Mouse (Mus musculus) forebrain, embryonic 10.5 days (tissue): ENCODE measurements around the gene Lsp1. TPM values are rescaled to one million over a fixed set of nuclear protein-coding genes. Genes with fewer than 3 reads are reported as not detected.

ENCODE experiments used
- DNase-seq: peaks from one replicate; pipeline ENCODE4 v3.0.0-alpha.2; 2017; ENCODE audit warnings: low spot score; ENCODE audit errors: extremely low spot score
- H3K27ac ChIP-seq: fragments of 300-500 bp; sonication (generic); 2 replicates; pipeline ENCODE4 v1.5.1; 2016; ENCODE audit warnings: mild to moderate bottlenecking
- H3K27me3 ChIP-seq: fragments of 300-500 bp; sonication (generic); 2 replicates; pipeline ENCODE4 v1.6.1; 2016; ENCODE audit warnings: mild to moderate bottlenecking; ENCODE audit not compliant: poor library complexity, severe bottlenecking
- H3K36me3 ChIP-seq: fragments of 300-500 bp; sonication (generic); replicated peaks from 2 replicates; pipeline ENCODE4 v1.6.1; 2016; ENCODE audit warnings: mild to moderate bottlenecking, moderate library complexity
- H3K4me1 ChIP-seq: fragments of 300-500 bp; sonication (generic); 2 replicates; pipeline ENCODE4 v1.6.1; 2016
- H3K4me3 ChIP-seq: fragments of 300-500 bp; sonication (generic); 2 replicates; pipeline ENCODE4 v1.5.1; 2016; ENCODE audit warnings: mild to moderate bottlenecking, moderate library complexity
- H3K9me3 ChIP-seq: fragments of 300-500 bp; sonication (generic); 2 replicates; pipeline ENCODE4 v1.6.1; 2016; ENCODE audit warnings: mild to moderate bottlenecking, moderate library complexity
- WGBS: fragments of 180-500 bp; shearing (Covaris S2); methylation state at CpG from one replicate; pipeline ENCODE4 v1.1.7; 2016; 5-methylcytosine and 5-hydroxymethylcytosine counted together
- polyA plus RNA-seq: library from polyadenylated mRNA; unstranded; fragments of >200 nt; fragmentation: Nextera tagmentation; extraction: Ambion mirVana; gene quantifications from 2 replicates; pipeline ENCODE4 v1.2.1, GENCODE M21; 2016

The Lsp1 gene
- polyA plus RNA-seq, 1 experiment from 2014 or later: 12.0 TPM

DNA sequence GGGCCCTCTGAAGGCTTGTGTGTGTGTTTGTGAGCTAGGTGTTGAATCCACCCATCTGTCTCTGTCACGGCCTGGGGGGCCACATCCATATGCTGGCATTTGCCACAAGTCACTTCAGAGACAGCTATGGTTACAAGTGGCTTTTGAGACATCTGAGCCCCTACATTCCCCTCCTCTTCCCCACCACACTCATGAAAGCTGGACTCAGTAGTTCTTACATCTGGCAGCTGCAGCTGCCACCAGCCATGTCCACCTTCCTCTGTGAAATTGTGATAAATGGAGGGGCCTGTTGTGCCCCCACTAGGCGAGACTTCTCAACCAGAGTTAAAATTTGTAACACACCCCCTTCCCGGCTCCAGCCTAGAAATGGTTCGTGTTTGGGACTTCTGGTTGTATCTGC is 77.7 kb downstream of the Lsp1 start:
- Histone ChIP-seq H3K4me3 (peak overlapping the region; percentile 0; the same call in 1 of the 2 replicates), H3K36me3 (peaks cover 52% of the 10 kb centered on the region), H3K27me3 (no peaks in the 10 kb centered on the region), H3K9me3 (no peaks in the 10 kb centered on the region), H3K4me1 (peaks cover 81% of the 10 kb centered on the region), H3K27ac (peak overlapping the region; percentile 83)
- DNase-seq: no peak
- 32% methylated on average over 4 of the region's 4 CpGs for WGBS

DNA sequence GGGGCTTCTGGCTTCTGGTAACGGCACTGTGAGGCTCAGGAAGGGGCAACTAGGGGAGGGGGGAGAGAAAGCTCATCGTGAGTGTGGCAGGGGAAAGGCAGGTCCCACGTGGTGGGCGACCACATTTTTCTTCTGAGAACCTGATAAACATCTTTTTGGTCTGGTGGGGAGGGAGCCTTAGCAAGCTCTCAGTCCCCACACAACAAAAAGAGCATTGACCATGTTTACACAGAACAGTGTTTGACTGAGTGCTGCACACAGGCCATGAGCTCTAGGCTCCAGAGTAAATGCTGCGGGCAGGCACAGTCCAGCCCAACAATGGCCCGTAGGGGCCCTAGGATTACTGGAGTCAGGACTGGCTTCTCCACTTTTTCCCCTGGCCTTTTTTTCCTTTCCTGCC is 78.2 kb downstream of the Lsp1 start:
- Histone ChIP-seq H3K4me3 (peak overlapping the region; percentile 0; the same call in 1 of the 2 replicates), H3K36me3 (peaks cover 52% of the 10 kb centered on the region), H3K4me1 (peaks cover 81% of the 10 kb centered on the region), H3K27ac (peak overlapping the region; percentile 83), H3K9me3 (no peaks in the 10 kb centered on the region), H3K27me3 (no peaks in the 10 kb centered on the region)
- DNase-seq: no peak
- 25% methylated on average over 6 of the region's 6 CpGs for WGBS

- Histone ChIP-seq H3K27me3 (no peaks in the 10 kb centered on the region), H3K27ac (peak overlapping the region; percentile 83), H3K36me3 (peaks cover 52% of the 10 kb centered on the region), H3K9me3 (no peaks in the 10 kb centered on the region), H3K4me1 (peaks cover 73% of the 10 kb centered on the region), H3K4me3 (no peak overlapping the region)
- DNase-seq: no peak
- WGBS: 75% methylated on average over 8 of the region's 8 CpGs
These were observed 79.2 kb downstream of the Lsp1 start for GRCm38 (mm10) chr7:142539828-142540227.

DNA sequence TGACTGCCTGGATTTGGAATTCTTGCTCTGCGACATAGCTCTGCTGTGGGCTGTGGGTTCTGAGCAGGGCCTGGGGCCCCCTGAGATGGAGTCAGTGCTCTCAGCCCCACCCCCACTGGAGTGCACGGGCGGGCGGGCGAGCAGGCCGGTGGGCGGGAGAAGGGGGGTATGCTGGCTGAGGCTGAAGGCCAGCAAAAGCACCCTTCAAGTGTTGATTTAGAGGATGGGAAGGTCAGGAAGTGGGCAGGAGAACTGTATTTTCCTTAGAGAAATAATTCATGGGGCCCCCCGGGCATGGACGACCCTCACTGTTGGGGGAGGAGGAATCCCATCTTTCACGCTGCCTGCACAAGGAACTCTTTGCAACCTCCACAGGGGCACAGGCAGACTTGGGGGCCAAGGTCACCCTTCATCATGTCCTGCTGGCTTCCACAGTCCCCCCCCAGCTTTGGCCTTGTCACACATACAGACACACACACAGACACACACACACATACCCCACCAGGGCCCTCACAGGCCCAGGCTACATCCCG is 82.2 kb downstream of the Lsp1 start:
- H3K36me3 ChIP-seq: peaks cover 33% of the 10 kb centered on the region
- H3K4me3 ChIP-seq: no peak overlapping the region
- H3K4me1 ChIP-seq: peaks cover 80% of the 10 kb centered on the region
- H3K27me3 ChIP-seq: no peaks in the 10 kb centered on the region
- peak overlapping the region; percentile 87 for H3K27ac ChIP-seq
- DNase-seq: no peak
- no peaks in the 10 kb centered on the region for H3K9me3 ChIP-seq
- 41% methylated on average over 11 of the region's 11 CpGs for WGBS

Other genes starting within 250 kb of the Lsp1 start
- gene Gm7579, start 248.9 kb upstream of the Lsp1 start, polyA plus RNA-seq: not detected in 2 replicates
- gene Krtap5-5, start 230.8 kb upstream of the Lsp1 start, polyA plus RNA-seq: not detected in 2 replicates
- not detected in 2 replicates for gene Gm40460, start 219.7 kb upstream of the Lsp1 start, polyA plus RNA-seq
- not detected in 2 replicates for gene Gm2431, start 202.5 kb upstream of the Lsp1 start, polyA plus RNA-seq
- not detected in 2 replicates for gene Gm4559, start 186.4 kb upstream of the Lsp1 start, polyA plus RNA-seq
- gene Krtap5-1, start 163.7 kb upstream of the Lsp1 start, polyA plus RNA-seq: not detected in 2 replicates
- gene Krtap5-4, start 157.3 kb upstream of the Lsp1 start, polyA plus RNA-seq: not detected in 2 replicates
- gene Ifitm10, start 87.1 kb upstream of the Lsp1 start, polyA plus RNA-seq: 0.51 and 1.00 TPM in 2 replicates
- gene Gm49369, start 78.1 kb upstream of the Lsp1 start, polyA plus RNA-seq: not detected in 2 replicates
- gene Ctsd, start 72.8 kb upstream of the Lsp1 start, polyA plus RNA-seq: 135 and 142 TPM in 2 replicates
- gene Syt8, start 26.0 kb upstream of the Lsp1 start, polyA plus RNA-seq: 0.18 TPM in 1 of 2 replicates, not detected in the other
- gene Tnni2, start 19.0 kb upstream of the Lsp1 start, polyA plus RNA-seq: 0.46 and 1.4 TPM in 2 replicates
- 0.33 and 1.1 TPM in 2 replicates for gene Tnnt3, start 38.0 kb downstream of the Lsp1 start, polyA plus RNA-seq
- 15.8 and 16.1 TPM in 2 replicates for gene Mrpl23, start 71.9 kb downstream of the Lsp1 start, polyA plus RNA-seq
- gene Igf2, start 206.0 kb downstream of the Lsp1 start, polyA plus RNA-seq: 126 and 132 TPM in 2 replicates
- gene Gm49394, start 209.1 kb downstream of the Lsp1 start, polyA plus RNA-seq: not detected in 2 replicates